Mouse (Mus musculus) ES-E14 (cell line): ENCODE data around the gene Derl3.

Experiments
- ZC3H11A ChIP-seq: IDR thresholded peaks from 2 replicates; pipeline ENCODE4 v1.6.1; 2012; ENCODE audit warnings: low read depth, mild to moderate bottlenecking, inconsistent platforms, low read length, borderline replicate concordance
- ZNF384 ChIP-seq: IDR thresholded peaks from 2 replicates; pipeline ENCODE4 v1.6.1; 2012; ENCODE audit warnings: low read depth, low read length, inconsistent platforms

DNA sequence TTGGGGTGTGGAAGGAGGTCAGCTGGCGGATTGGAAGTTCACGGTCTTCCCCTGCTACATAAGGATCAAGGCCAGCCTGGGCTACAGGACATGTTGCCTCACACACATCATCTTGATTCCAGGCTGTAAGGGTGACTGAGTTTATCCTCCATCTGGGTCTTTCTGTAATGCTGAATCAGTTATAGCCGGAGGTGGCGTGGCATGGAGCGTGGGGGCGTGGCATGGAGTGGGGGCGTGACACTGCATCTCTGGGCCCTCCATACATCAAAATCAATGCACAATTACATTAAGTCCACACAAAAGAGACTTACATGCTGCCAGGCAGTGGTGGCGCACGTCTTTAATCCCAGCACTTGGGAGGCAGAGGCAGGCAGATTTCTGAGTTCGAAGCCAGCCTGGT lies 12.9 kb upstream of the Derl3 start:
- TF ChIP-seq ZNF384 (no peak), ZC3H11A (no peak)
